Mouse (Mus musculus): ENCODE measurements around the gene Retreg2.
A peak's percentile ranks its signal among the peaks of the same experiment; 100 is the strongest.

Gene Retreg2

GRCm38 (mm10) chr1:75168472-75169464 lies 26.2 kb downstream of the Retreg2 start, which contains the start of gene Zfand2b:
Zfand2b (plus strand) TSS chr1:75168646.
- DNase-seq (ENCODE audit: low read depth, low spot score) = peak; percentile 98

DNA sequence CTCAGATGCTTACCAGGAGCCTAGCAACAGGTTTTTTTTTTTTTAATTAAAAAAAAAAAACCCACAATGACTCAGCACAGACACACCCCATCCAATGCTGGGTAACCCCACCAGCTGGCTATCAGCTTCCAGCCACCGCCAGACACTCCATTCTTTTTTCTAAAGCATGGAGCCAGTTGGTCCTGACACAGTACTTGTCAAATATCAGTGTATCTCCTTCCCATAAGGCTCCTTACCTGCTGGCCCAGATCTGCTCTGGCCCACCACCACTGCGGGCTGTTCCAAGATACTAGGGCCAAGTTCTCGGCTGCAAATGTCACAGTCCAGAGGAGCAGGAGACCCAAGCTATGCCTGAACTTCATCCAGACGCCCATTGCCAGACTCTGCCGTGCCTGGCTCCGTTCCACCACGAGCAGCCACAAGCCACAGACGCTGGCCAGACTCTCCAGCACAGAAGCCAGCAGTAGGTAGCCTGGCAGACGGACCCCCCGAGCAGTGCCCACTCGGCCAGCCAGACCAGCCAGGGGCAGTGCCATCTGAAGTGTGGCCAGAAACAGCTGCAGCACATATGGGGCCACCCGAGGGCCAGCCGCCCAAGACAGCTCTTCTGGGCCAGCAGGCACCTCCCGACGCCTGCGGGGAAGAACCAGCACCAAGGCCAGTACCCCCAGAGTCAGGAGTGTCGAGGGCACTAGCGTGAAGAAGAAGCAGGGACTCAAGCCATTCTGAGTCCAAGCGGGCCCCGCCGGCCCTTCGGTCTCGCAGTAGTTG lies 36.9 kb downstream of the Retreg2 start:
- DNase-seq (ENCODE audit: low read depth, low spot score) = peak; percentile 69

GRCm38 (mm10) chr1:75180105-75180590 lies 37.6 kb downstream of the Retreg2 start, which contains the start of gene Abcb6:
Abcb6 (minus strand) TSS chr1:75180392.
- DNase-seq (ENCODE audit: low read depth, low spot score) = peak; percentile 97

DNA sequence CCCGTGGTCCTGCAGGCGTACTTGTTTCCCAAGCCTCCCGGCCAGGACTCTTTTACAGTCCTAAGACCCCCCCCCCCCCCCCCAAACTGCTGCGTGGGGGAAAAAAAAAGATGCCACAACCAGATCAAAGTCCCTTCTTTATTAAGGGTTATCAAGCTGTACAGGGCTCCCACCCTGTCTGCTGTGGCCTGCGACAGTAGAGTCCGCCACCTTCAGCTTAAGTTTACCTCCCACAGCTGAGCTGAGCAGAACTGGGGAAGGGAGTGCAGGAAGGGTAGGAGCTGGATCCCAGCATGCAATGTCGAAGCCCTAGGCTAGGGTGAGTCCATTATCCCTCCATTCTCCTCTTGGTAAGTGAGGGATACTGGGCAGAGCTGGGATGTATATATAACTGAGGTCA lies 38.2 kb downstream of the Retreg2 start:
- no peak for DNase-seq (ENCODE audit: low read depth, low spot score)

GRCm38 (mm10) chr1:75181377-75181870 lies 38.8 kb downstream of the Retreg2 start:
- no peak for DNase-seq (ENCODE audit: low read depth, low spot score)

DNA sequence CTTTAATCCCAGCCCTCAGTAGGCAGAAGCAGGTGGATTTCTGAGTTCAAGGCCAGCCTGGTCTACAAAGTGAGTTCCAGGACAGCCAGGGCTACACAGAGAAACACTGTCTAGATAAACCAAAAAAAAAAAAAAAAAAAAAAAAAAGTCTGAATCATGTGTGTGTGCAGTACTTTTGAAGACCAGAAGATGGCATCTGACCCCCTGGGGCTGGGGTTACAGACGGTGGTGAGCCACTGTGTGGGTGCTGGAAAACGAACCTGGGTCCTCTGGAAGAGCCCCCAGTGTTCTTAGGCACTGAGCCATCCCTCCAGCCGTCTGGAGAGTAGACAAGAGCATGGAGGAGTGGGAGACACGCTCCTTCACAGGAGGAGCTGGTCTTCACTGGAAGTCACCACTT lies 39.6 kb downstream of the Retreg2 start:
- peak; percentile 43 for DNase-seq (ENCODE audit: low read depth, low spot score)

DNA sequence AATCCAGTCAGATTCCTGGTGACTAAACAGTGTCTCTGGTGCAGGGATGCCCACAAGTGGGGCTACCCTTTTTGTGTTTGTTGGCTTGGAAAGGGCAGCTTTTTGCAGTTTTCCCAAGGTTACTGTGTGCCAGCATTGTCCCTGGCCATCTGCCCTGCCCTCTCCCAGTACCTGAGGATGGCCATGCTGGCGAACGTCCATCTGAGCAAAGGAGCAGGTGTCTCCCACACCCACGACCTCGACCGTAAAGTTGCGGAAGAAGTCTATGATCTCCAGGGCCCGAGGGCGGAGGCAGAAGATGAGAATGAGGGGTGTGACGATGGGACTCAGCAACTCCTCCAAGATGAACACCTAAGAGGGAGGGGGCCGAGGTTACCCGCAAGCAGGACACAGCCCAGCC lies 42.9 kb downstream of the Retreg2 start:
- no peak for DNase-seq (ENCODE audit: low read depth, low spot score)

DNA sequence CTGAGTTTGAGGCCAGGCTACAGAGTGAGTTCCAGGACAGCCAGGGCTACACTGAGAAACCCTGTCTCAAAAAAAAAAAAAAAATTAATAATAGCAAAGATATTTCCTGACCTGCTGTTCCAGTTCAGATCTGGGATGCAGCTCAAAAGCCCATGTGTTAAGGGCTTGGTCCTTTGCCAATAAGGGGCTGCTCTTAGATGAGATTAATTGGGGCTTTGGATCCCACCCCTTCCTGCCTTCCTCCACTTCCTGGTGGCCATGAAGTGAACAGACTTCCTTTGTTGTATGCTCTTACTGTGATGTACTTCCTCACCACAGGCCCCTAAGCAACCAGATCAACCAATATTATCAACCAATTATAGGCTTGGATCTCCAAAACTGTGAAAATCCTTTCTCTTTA lies 44.5 kb downstream of the Retreg2 start:
- DNase-seq (ENCODE audit: low read depth, low spot score) = no peak

DNA sequence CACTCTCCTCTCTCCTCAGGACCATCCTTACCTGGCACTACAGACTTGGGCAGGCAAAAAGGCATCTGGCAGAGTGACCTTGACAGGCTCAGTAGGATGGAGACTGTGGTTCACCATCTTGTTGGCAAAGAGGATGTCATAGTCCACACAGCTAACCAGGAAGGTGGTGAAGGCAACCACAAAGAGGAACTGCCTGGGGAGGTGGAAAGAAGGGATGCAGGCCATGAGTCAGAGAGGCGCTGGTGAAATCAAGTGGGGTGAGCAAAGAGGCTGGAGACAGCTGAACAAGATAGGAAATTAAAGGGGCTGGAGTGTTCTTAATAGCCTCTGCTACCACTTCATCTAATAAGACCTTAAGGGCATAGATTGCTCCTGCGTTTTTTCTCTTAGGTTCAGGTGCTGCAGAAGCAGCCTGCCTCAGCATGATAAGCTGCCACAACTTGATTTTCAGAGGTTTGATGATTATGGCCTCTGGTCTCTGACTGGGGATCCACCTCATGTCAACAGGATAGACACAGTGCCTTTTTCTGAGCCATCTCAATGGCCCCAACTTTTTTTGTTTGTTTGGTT lies 45.4 kb downstream of the Retreg2 start:
- DNase-seq (ENCODE audit: low read depth, low spot score) = no peak

GRCm38 (mm10) chr1:75190577-75190976 lies 48.0 kb downstream of the Retreg2 start:
- DNase-seq (ENCODE audit: low read depth, low spot score) = no peak

- DNase-seq (ENCODE audit: low read depth, low spot score) = no peak
These were observed 48.7 kb downstream of the Retreg2 start for GRCm38 (mm10) chr1:75191258-75191621.

GRCm38 (mm10) chr1:75191622-75192402 lies 49.2 kb downstream of the Retreg2 start, which contains the start of the genes Ankzf1 and Atg9a:
Ankzf1 (plus strand) TSS chr1:75192151.
Atg9a (minus strand) TSS chr1:75192196.
- DNase-seq (ENCODE audit: low read depth, low spot score) = peak; percentile 99

- no peak for DNase-seq (ENCODE audit: low read depth, low spot score)
These were observed 49.9 kb downstream of the Retreg2 start for GRCm38 (mm10) chr1:75192452-75192851.

Measured in R1 (cell line).